Mouse (Mus musculus): Measurements from ENCODE around the gene Adamts12.

DNA sequence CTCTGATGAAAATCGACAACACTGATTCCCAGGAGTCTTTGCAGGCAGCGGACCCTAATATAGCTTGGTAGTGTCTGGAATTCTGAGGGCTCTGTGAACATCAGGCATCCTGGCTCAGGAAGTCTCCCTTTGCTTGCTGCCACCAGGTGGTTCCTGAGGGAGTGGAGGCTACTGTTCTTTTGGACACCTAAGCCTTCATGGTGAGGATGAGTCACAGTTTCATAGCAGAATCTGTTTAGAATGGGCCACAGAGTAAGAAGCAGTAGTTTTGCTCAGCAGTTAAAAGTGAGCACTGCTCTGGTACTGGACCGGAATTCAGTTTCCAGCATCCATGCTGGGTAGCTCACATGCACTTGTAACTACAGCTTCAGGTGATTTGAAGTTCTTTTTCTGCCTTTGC lies 24.9 kb downstream of the Adamts12 start:
- TF ChIP-seq MYC (IDR thresholded peaks at IDR 0.05; ENCODE audit: low read depth, low read length) (no peak), USF1 (IDR thresholded peaks at IDR 0.05; ENCODE audit: low read depth, low read length) (no peak)

All from MEL (cell line).